Mouse (Mus musculus): Measurements from ENCODE around the gene Zfp629. TPM values are rescaled to one million over a fixed set of nuclear protein-coding genes. Genes with fewer than 3 reads are reported as not detected.

Zfp629 gene
- total RNA-seq (2014; rRNA removed): 36.2 and 40.0 TPM in 2 replicates
- 12.1 and 12.3 TPM in 2 replicates for polyA plus RNA-seq (2015; fragmentation: Nextera tagmentation; extraction: Ambion mirVana)

GRCm38 (mm10) chr7:127614891-127615843 is at the start of gene Zfp629:
Zfp629 (minus strand) TSS chr7:127615797.
- under 1% methylated on average over 47 of the region's 50 CpGs for WGBS
- H3K9me3 ChIP-seq (ENCODE audit: low read length): no peaks in the 10 kb centered on the region

GRCm38 (mm10) chr7:127662926-127663325 is 47.3 kb upstream of the Zfp629 start:
- no peaks in the 10 kb centered on the region for H3K4me1 ChIP-seq (ENCODE audit: insufficient read depth, low read length)
- no peak for TF ChIP-seq CTCF (IDR thresholded peaks at IDR 0.05; ENCODE audit: low read depth)
- ATAC-seq: no peak
- H3K4me3 ChIP-seq (ENCODE audit: low read length): no peak overlapping the region
- H3K27ac ChIP-seq: no peak overlapping the region
- 81% methylated on average over 6 of the region's 6 CpGs for WGBS
- peaks cover 17% of the 10 kb centered on the region for H3K36me3 ChIP-seq (ENCODE audit: insufficient read depth, low read length)
- H3K4me2 ChIP-seq (ENCODE audit: low read depth, low read length): no peak overlapping the region
- H3K9me3 ChIP-seq (ENCODE audit: low read length): no peaks in the 10 kb centered on the region
- H3K27me3 ChIP-seq (ENCODE audit: insufficient read depth, low read length): no peaks in the 10 kb centered on the region
- H3K9ac ChIP-seq (replicated peaks; ENCODE audit: low read length): no peak overlapping the region
- DNase-seq (ENCODE audit: low spot score): no peak

More at GRCm38 (mm10) chr7:127614891-127615843, at the start of gene Zfp629:
- Histone ChIP-seq H3K4me2 (ENCODE audit: low read depth, low read length) (peak within 1 kb of the TSS; percentile 73), H3K27me3 (ENCODE audit: insufficient read depth, low read length) (no peaks in the 10 kb centered on the region), H3K9ac (replicated peaks; ENCODE audit: low read length) (peak within 1 kb of the TSS; percentile 97), H3K4me3 (ENCODE audit: low read length) (peak within 1 kb of the TSS; percentile 100), H3K27ac (peak within 1 kb of the TSS; percentile 90), H3K36me3 (ENCODE audit: insufficient read depth, low read length) (peaks cover 22% of the 10 kb centered on the region), H3K4me1 (ENCODE audit: insufficient read depth, low read length) (peaks cover 12% of the 10 kb centered on the region)
- DNase-seq (ENCODE audit: low spot score) (peak; percentile 96), ATAC-seq (peak; percentile 94)
- no peak for TF ChIP-seq CTCF (IDR thresholded peaks at IDR 0.05; ENCODE audit: low read depth)

GRCm38 (mm10) chr7:127661833-127662232 is 46.2 kb upstream of the Zfp629 start:
- TF ChIP-seq CTCF (IDR thresholded peaks at IDR 0.05; ENCODE audit: low read depth): no peak
- H3K4me2 ChIP-seq (ENCODE audit: low read depth, low read length): no peak overlapping the region
- H3K4me1 ChIP-seq (ENCODE audit: insufficient read depth, low read length): no peaks in the 10 kb centered on the region
- H3K4me3 ChIP-seq (ENCODE audit: low read length): no peak overlapping the region
- 84% methylated on average over 6 of the region's 6 CpGs for WGBS
- H3K27ac ChIP-seq: no peak overlapping the region
- no peak for ATAC-seq
- no peak for DNase-seq (ENCODE audit: low spot score)
- no peaks in the 10 kb centered on the region for H3K27me3 ChIP-seq (ENCODE audit: insufficient read depth, low read length)
- no peak overlapping the region for H3K9ac ChIP-seq (replicated peaks; ENCODE audit: low read length)
- H3K9me3 ChIP-seq (ENCODE audit: low read length): no peaks in the 10 kb centered on the region
- peaks cover 17% of the 10 kb centered on the region for H3K36me3 ChIP-seq (ENCODE audit: insufficient read depth, low read length)

- Histone ChIP-seq H3K4me3 (ENCODE audit: low read length) (no peak overlapping the region), H3K9ac (replicated peaks; ENCODE audit: low read length) (no peak overlapping the region), H3K36me3 (ENCODE audit: insufficient read depth, low read length) (peaks cover 10% of the 10 kb centered on the region; the same call in 1 of the 2 replicates), H3K4me2 (ENCODE audit: low read depth, low read length) (no peak overlapping the region), H3K27me3 (ENCODE audit: insufficient read depth, low read length) (no peaks in the 10 kb centered on the region), H3K9me3 (ENCODE audit: low read length) (no peaks in the 10 kb centered on the region), H3K27ac (no peak overlapping the region), H3K4me1 (ENCODE audit: insufficient read depth, low read length) (no peaks in the 10 kb centered on the region)
- DNase-seq (ENCODE audit: low spot score) (no peak), ATAC-seq (no peak)
- WGBS: 88% methylated on average over 3 of the region's 3 CpGs
- TF ChIP-seq CTCF (IDR thresholded peaks at IDR 0.05; ENCODE audit: low read depth): peak; percentile 35
Observed at GRCm38 (mm10) chr7:127660882-127661281, 45.3 kb upstream of the Zfp629 start.

GRCm38 (mm10) chr7:127656946-127657345 is 41.3 kb upstream of the Zfp629 start:
- ATAC-seq: no peak

GRCm38 (mm10) chr7:127654318-127654717 is 38.7 kb upstream of the Zfp629 start:
- no peak overlapping the region for H3K4me3 ChIP-seq (ENCODE audit: low read length)
- TF ChIP-seq CTCF (IDR thresholded peaks at IDR 0.05; ENCODE audit: low read depth): no peak

More at GRCm38 (mm10) chr7:127656946-127657345, 41.3 kb upstream of the Zfp629 start:
- DNase-seq (ENCODE audit: low spot score): peak; percentile 78
- H3K4me1 ChIP-seq (ENCODE audit: insufficient read depth, low read length): no peaks in the 10 kb centered on the region
- peaks cover 4% of the 10 kb centered on the region; the same call in 1 of the 2 replicates for H3K36me3 ChIP-seq (ENCODE audit: insufficient read depth, low read length)
- H3K4me2 ChIP-seq (ENCODE audit: low read depth, low read length): no peak overlapping the region
- no peaks in the 10 kb centered on the region for H3K9me3 ChIP-seq (ENCODE audit: low read length)
- no peak overlapping the region for H3K4me3 ChIP-seq (ENCODE audit: low read length)
- H3K9ac ChIP-seq (replicated peaks; ENCODE audit: low read length): no peak overlapping the region
- H3K27ac ChIP-seq: no peak overlapping the region
- no peaks in the 10 kb centered on the region for H3K27me3 ChIP-seq (ENCODE audit: insufficient read depth, low read length)
- WGBS: 40% methylated on average over 4 of the region's 4 CpGs
- peak; percentile 82 for TF ChIP-seq CTCF (IDR thresholded peaks at IDR 0.05; ENCODE audit: low read depth)

More at GRCm38 (mm10) chr7:127654318-127654717, 38.7 kb upstream of the Zfp629 start:
- 66% methylated on average over 10 of the region's 10 CpGs for WGBS
- H3K9me3 ChIP-seq (ENCODE audit: low read length): no peaks in the 10 kb centered on the region
- no peaks in the 10 kb centered on the region for H3K27me3 ChIP-seq (ENCODE audit: insufficient read depth, low read length)
- H3K27ac ChIP-seq: no peak overlapping the region
- no peak overlapping the region for H3K4me2 ChIP-seq (ENCODE audit: low read depth, low read length)
- no peaks in the 10 kb centered on the region for H3K4me1 ChIP-seq (ENCODE audit: insufficient read depth, low read length)
- no peaks in the 10 kb centered on the region for H3K36me3 ChIP-seq (ENCODE audit: insufficient read depth, low read length)
- DNase-seq (ENCODE audit: low spot score) (no peak), ATAC-seq (no peak)
- H3K9ac ChIP-seq (replicated peaks; ENCODE audit: low read length): no peak overlapping the region
